Mouse (Mus musculus) heart, embryonic 13.5 days (tissue): ENCODE results near the gene Gm42906. TPM values are rescaled to one million over a fixed set of nuclear protein-coding genes. Genes with fewer than 3 reads are reported as not detected.
A peak's percentile ranks its signal among the peaks of the same experiment; 100 is the strongest.

Source experiments
- ATAC-seq: fragments of 200-750 bp; cut with Nextera tagmentation; 2 replicates; pipeline ENCODE4 v1.8.0; 2017; ENCODE audit warnings: moderate TSS enrichment; ENCODE audit not compliant: insufficient number of reproducible peaks, low FRiP score, low TSS enrichment; ENCODE audit errors: extremely low read depth
- H3K27ac ChIP-seq: fragments of 300-500 bp; sonication (generic); replicated peaks from 2 replicates; pipeline ENCODE4 v1.5.1; 2015; ENCODE audit warnings: moderate library complexity, mild to moderate bottlenecking, inconsistent platforms
- H3K27me3 ChIP-seq: fragments of 300-500 bp; sonication (generic); replicated peaks from 2 replicates; pipeline ENCODE4 v1.6.1; 2015; ENCODE audit warnings: mild to moderate bottlenecking, inconsistent platforms
- H3K36me3 ChIP-seq: fragments of 300-500 bp; sonication (generic); 2 replicates; pipeline ENCODE4 v1.6.1; 2015; ENCODE audit warnings: mild to moderate bottlenecking, inconsistent platforms
- H3K4me1 ChIP-seq: fragments of 300-500 bp; sonication (generic); 2 replicates; pipeline ENCODE4 v1.6.1; 2015; ENCODE audit warnings: inconsistent platforms
- H3K4me2 ChIP-seq: fragments of 300-500 bp; sonication (generic); 2 replicates; pipeline ENCODE4 v1.6.1; 2015; ENCODE audit warnings: inconsistent platforms, mild to moderate bottlenecking, moderate library complexity
- H3K4me3 ChIP-seq: fragments of 300-500 bp; sonication (generic); 2 replicates; pipeline ENCODE4 v1.5.1; 2015; ENCODE audit warnings: moderate library complexity, mild to moderate bottlenecking, inconsistent platforms
- H3K9ac ChIP-seq: fragments of 300-500 bp; sonication (generic); 2 replicates; pipeline ENCODE4 v1.6.1; 2015; ENCODE audit warnings: inconsistent platforms, mild to moderate bottlenecking, moderate library complexity
- H3K9me3 ChIP-seq: fragments of 300-500 bp; sonication (generic); 2 replicates; pipeline ENCODE4 v1.6.1; 2016; ENCODE audit warnings: inconsistent platforms
- WGBS: fragments of 180-500 bp; shearing (Covaris S2); methylation state at CpG from one replicate; pipeline ENCODE4 v1.1.7; 2015; ENCODE audit warnings: mixed read lengths; 5-methylcytosine and 5-hydroxymethylcytosine counted together
- polyA plus RNA-seq: library from polyadenylated mRNA; unstranded; fragments of >200 nt; fragmentation: Nextera tagmentation; extraction: Ambion mirVana; gene quantifications from 2 replicates; pipeline ENCODE4 v1.2.1, GENCODE M21; 2015

Gm42906 gene
- polyA plus RNA-seq, 1 experiment from 2014 or later = not detected

DNA sequence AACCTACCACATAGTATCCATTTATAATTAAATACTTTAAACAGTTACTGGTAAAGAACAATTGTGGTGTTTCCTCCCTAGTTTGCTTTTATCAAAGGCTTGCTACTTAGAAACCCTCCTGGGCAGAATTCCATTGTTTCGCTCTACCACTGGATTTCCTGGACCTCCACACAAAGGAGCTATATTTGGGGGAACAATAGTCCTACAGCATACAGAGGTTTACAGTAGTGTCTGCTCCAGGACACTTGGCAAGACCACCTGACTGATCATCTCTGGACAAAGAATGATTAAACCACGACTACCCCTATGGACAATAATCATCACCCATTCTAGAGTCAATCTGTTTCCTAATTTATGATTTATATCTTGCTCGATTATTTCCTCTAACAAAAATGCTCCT lies 228.7 kb downstream of the Gm42906 start:
- peaks cover 15% of the 10 kb centered on the region for H3K4me1 ChIP-seq
- no peak for ATAC-seq
- no peak overlapping the region for H3K27ac ChIP-seq
- no peaks in the 10 kb centered on the region for H3K27me3 ChIP-seq
- H3K9me3 ChIP-seq = no peaks in the 10 kb centered on the region
- WGBS = 58% methylated on average over 3 of the region's 3 CpGs
- H3K4me3 ChIP-seq = no peak overlapping the region
- H3K36me3 ChIP-seq = no peaks in the 10 kb centered on the region
- no peak overlapping the region for H3K9ac ChIP-seq
- H3K4me2 ChIP-seq = no peak overlapping the region

DNA sequence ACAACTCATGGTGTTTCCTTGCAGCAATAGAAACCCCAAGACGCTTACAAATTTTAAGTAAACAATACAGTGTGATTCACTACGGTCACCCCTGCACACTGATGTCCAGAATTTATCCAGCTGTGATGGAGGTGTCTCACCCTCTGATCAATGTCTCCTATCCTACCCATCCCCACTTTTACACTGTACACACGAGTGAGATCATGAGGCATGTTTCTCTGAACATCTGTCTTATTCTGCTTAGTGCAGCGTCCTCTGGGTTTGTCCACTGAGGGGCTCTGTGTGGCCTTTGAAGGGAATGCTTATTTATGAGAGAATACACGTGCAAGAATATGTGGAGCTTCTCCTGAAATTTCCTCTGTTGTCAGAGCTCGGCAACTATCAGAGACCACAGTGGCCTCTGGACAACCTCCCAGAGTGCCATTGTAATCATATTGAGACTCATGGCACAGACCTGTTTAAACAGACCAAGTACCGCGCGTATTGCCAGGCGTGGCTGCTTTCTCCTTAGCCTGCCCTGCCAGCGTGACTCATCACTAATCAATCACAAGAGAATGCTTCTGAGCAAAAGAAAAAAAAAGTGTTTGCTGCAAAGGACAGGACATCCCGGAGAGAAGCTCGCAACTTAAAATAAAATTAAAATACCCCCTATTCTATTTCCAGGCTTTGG lies 231.2 kb downstream of the Gm42906 start:
- no peak for ATAC-seq
- WGBS = 71% methylated on average over 13 of the region's 13 CpGs

DNA sequence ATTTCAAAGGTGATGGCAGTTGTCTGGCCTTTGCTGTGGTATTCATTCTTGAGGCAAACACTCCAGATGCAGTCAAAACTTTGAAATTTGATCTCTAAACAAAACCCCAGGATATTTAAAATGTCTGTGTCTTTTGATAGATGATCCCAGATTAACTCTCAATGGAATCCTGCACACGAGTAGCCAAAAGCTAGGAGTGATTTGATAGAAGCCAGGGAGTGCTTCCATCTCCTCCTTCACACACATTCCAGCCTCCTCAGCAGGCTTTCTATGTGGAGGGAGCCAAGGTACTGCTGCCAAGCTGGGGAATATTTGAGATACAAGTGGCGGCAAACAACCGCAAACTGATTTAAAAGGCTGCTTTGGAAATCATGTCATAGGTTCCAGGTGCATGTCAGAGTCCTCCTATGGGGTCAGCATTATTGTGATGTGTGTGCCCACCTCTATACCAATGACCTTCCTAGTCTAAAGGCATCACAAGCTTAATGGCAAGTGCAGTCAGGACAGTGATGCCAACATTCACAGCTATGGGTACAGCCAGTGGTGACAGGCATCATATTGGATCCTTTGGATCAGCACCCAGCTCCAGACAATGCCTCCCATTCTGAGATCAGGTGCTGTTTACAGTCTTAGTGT lies 234.0 kb downstream of the Gm42906 start:
- H3K27me3 ChIP-seq = no peaks in the 10 kb centered on the region; the same call in 1 of the 2 replicates
- no peak overlapping the region for H3K4me2 ChIP-seq
- H3K4me3 ChIP-seq = no peak overlapping the region
- no peaks in the 10 kb centered on the region for H3K36me3 ChIP-seq
- H3K27ac ChIP-seq = no peak overlapping the region
- no peaks in the 10 kb centered on the region for H3K9me3 ChIP-seq
- no peak for ATAC-seq
- peaks cover 11% of the 10 kb centered on the region; the same call in 1 of the 2 replicates for H3K4me1 ChIP-seq
- H3K9ac ChIP-seq = no peak overlapping the region
- 54% methylated on average over 3 of the region's 3 CpGs for WGBS

More for the DNA sequence above, 231.2 kb downstream of the Gm42906 start:
- Histone ChIP-seq H3K4me3 (no peak overlapping the region), H3K27ac (no peak overlapping the region), H3K4me1 (peaks cover 7% of the 10 kb centered on the region; the same call in 1 of the 2 replicates), H3K9ac (no peak overlapping the region), H3K4me2 (no peak overlapping the region), H3K27me3 (no peaks in the 10 kb centered on the region), H3K9me3 (no peaks in the 10 kb centered on the region), H3K36me3 (no peaks in the 10 kb centered on the region)

DNA sequence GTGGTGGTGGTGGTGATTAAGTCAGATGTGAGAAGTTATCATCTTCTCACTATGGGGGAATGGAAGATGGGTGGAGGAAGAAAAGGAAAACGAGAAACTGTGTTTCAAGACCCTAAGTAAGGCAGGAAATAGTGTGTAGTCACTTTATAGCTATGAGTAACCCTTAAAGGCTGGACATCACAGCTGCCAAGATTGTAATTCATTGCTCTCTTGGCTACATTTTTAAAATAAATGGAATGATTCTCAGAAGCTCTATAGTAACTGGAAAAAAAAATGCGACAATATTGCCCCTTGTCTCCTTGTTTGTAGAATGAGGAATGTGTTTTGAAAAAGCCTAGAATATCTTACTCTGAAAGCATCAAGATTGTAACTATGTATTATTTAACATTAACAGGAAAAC lies 235.7 kb downstream of the Gm42906 start:
- Histone ChIP-seq H3K4me3 (no peak overlapping the region), H3K4me2 (no peak overlapping the region), H3K9ac (no peak overlapping the region), H3K27me3 (no peaks in the 10 kb centered on the region; the same call in 1 of the 2 replicates), H3K27ac (no peak overlapping the region), H3K9me3 (no peaks in the 10 kb centered on the region), H3K4me1 (peaks cover 12% of the 10 kb centered on the region; the same call in 1 of the 2 replicates), H3K36me3 (no peaks in the 10 kb centered on the region)
- 55% methylated on average over 2 of the region's 2 CpGs for WGBS
- no peak for ATAC-seq

DNA sequence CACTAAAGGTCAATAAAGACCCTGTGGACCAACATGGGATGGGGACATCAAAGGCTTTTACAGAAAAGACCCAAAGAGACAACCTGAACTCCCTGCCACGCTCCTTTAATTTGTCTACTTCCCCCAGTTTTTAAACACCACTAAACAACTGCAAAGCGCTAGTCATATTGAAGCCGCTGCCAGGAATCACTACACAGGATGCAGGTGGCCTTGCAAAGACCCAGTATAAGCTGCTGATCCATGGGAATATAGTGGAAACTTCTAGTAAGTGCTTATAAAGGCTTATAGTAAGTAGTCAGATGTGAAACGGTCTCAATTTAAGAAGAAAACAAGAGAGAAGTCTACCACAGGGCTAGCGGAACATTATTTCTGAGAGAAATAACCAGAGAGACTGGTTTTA lies 237.2 kb downstream of the Gm42906 start:
- H3K27me3 ChIP-seq = no peaks in the 10 kb centered on the region; the same call in 1 of the 2 replicates
- no peak overlapping the region for H3K9ac ChIP-seq
- ATAC-seq = no peak
- no peak overlapping the region for H3K4me3 ChIP-seq
- H3K4me1 ChIP-seq = peaks cover 14% of the 10 kb centered on the region
- H3K4me2 ChIP-seq = peak overlapping the region; percentile 94
- H3K36me3 ChIP-seq = no peaks in the 10 kb centered on the region
- H3K9me3 ChIP-seq = no peaks in the 10 kb centered on the region
- 78% methylated on average over 5 of the region's 5 CpGs for WGBS
- no peak overlapping the region for H3K27ac ChIP-seq

DNA sequence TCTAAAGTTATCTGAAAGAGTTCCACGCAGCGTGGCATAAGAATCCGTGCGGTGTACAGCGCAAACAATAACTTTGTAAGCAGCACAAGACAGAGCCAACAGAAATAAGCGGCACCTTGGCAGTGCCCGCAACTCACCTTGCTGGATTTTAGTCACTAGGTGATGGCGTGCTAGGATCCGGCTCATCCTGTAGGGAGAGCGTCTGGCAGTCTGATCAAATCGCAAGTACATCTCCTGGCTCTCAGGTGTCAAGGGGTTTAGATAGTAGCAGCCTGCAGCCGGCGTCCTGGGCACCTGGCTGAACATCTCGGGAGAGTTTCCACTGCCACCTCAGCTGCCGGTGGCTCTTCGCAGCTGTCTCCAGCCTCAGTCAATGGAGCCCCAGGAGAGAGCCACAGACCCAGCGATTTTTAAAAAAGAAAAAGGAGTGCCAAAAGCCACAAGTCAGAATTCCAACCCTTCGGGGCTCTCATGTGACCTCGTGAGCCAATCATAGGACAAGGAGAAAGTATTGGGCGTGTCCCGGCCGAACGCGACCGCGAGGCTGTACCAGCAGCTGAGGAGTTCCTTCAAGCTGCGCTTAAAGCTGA lies 238.1 kb downstream of the Gm42906 start:
- peaks cover 23% of the 10 kb centered on the region for H3K4me1 ChIP-seq
- H3K27ac ChIP-seq = peak overlapping the region; percentile 29; the same call in 1 of the 2 replicates
- peak; percentile 66; the same call in 1 of the 2 replicates for ATAC-seq
- no peaks in the 10 kb centered on the region; the same call in 1 of the 2 replicates for H3K27me3 ChIP-seq
- peak overlapping the region; percentile 82 for H3K4me3 ChIP-seq
- peak overlapping the region; percentile 83 for H3K9ac ChIP-seq
- WGBS = 3% methylated on average over 27 of the region's 27 CpGs
- H3K9me3 ChIP-seq = no peaks in the 10 kb centered on the region
- peak overlapping the region; percentile 94 for H3K4me2 ChIP-seq
- no peaks in the 10 kb centered on the region for H3K36me3 ChIP-seq

DNA sequence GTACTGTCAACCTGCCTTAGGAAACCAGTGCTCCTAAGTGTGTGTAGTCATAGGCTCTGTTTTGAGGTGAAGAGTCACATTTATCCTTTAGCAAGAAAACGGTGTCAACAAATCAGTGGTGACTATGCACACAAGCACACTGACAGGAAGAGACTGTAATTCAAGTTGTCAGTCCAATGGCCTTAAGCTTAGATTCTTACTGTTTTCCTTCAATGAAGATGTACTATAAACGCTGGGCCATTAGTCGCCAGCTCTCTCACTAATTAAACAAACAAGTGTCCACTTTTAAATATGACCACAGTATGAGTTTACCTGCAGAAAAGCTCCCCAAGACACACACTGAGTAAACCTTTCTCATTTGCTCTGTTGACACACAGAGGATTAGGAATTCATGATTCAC lies 238.6 kb downstream of the Gm42906 start:
- no peaks in the 10 kb centered on the region; the same call in 1 of the 2 replicates for H3K27me3 ChIP-seq
- H3K9me3 ChIP-seq = no peaks in the 10 kb centered on the region
- WGBS = 44% methylated on average over 3 of the region's 3 CpGs
- no peak for ATAC-seq
- H3K4me2 ChIP-seq = peak overlapping the region; percentile 94
- H3K4me1 ChIP-seq = peaks cover 24% of the 10 kb centered on the region
- 0 out of 2 replicates have a peak overlapping the region, but pooled peaks have one; percentile 29 for H3K27ac ChIP-seq
- peak overlapping the region; percentile 82 for H3K4me3 ChIP-seq
- H3K9ac ChIP-seq = peak overlapping the region; percentile 83
- H3K36me3 ChIP-seq = no peaks in the 10 kb centered on the region

DNA sequence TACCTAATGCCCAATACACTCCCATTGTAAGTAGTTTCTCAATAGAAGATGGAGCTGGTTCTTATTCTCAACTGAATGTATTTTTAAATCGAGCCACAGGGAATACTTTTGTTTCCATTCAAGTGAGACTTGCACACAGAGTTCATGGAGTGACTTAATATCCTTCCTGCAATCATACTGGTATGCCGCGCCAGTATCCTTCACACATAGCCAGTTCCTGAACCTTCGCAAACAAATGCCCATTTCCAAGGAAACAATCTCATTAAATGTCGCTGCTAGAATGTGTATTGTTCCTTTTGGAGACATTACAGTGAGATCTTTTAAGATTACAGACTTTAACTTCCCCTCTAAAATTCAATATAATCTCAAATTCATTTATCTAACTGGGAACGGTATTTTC lies 239.3 kb downstream of the Gm42906 start:
- Histone ChIP-seq H3K4me2 (peak overlapping the region; percentile 94), H3K9me3 (no peaks in the 10 kb centered on the region), H3K9ac (no peak overlapping the region), H3K27ac (no peak overlapping the region), H3K4me1 (peaks cover 29% of the 10 kb centered on the region), H3K27me3 (no peaks in the 10 kb centered on the region; the same call in 1 of the 2 replicates), H3K36me3 (no peaks in the 10 kb centered on the region), H3K4me3 (peak overlapping the region; percentile 82; the same call in 1 of the 2 replicates)
- 64% methylated on average over 6 of the region's 6 CpGs for WGBS
- no peak for ATAC-seq

DNA sequence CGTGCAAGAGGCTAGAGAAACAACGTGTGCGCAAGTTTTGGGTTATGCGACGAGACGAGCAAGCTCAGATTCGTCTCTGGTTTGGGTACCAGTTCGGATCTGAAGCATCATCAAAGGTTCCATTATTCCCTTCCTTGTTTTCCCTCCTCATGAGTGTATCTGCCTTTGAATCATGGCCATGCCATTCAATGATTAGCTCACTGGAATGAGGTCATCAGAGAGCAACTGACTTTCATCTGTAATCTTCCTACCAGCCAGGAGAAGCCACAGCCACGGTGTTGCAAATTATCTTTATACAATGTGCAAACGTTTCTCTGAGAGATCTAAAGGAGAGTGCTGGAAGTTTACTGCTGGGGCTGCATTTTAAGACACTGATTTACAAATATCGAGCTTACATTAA lies 240.6 kb downstream of the Gm42906 start:
- H3K4me3 ChIP-seq = no peak overlapping the region
- H3K4me1 ChIP-seq = peaks cover 37% of the 10 kb centered on the region
- no peak overlapping the region for H3K4me2 ChIP-seq
- H3K27ac ChIP-seq = no peak overlapping the region
- 72% methylated on average over 11 of the region's 11 CpGs for WGBS
- no peaks in the 10 kb centered on the region for H3K9me3 ChIP-seq
- ATAC-seq = no peak
- no peaks in the 10 kb centered on the region; the same call in 1 of the 2 replicates for H3K27me3 ChIP-seq
- H3K36me3 ChIP-seq = no peaks in the 10 kb centered on the region
- no peak overlapping the region for H3K9ac ChIP-seq

DNA sequence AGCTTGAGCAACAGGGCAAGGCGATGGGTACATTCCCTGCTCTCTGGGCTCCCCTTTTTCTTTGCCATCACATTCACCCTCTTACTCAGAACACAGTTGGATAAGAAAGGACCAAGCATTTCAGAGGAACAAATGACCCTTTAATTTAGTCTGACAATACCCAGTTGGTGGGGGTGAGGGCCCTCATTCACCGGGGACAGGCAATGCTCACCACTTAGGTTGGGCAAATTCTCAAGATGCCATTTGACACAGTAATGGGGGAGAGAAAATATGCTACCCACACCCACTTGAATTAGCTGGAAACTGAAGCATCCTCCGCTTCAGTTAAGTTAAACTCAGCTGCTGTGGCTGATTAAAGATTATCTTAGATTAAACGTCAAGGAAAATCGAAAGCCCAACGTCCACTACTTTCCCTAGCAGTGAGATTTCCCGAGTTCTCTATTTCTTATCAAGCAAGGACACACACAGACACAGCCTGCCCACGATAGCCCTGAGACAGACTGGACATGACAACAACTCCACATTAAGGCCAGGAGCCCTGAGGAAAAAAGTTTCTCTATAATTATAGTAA lies 242.6 kb downstream of the Gm42906 start:
- WGBS = 39% methylated on average over 8 of the region's 8 CpGs
- H3K9me3 ChIP-seq = no peaks in the 10 kb centered on the region
- ATAC-seq = no peak
- no peak overlapping the region for H3K9ac ChIP-seq
- H3K27ac ChIP-seq = no peak overlapping the region
- no peak overlapping the region for H3K4me2 ChIP-seq
- no peaks in the 10 kb centered on the region for H3K27me3 ChIP-seq
- peaks cover 33% of the 10 kb centered on the region for H3K4me1 ChIP-seq
- H3K4me3 ChIP-seq = no peak overlapping the region
- no peaks in the 10 kb centered on the region for H3K36me3 ChIP-seq

DNA sequence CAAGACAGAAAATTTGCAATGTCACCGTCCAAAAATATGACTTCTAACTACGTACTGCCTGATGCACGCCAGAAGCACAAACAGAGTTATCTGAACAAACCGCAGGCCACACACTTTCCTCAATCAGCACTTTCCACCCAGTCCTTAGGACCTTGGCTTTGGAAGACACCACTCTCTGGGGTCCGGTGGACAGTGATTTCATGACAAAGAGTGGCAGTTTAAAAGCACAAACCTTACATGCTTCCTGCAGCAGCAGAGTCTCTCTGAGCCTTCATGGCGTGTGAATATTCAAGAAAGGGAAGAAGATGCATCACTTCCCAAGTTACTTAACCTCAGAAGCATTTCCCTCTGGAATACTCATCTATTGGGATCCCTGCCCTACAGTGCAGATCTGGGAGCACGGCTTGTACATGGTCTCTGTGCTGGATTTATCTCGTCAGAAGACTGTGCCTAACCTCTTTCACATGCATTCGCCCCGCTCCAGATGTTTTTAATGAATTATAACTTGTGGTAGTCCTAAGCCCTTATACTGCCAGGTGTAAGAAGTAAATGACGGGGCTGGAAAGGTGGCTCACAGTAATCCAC lies 244.2 kb downstream of the Gm42906 start:
- no peak overlapping the region for H3K27ac ChIP-seq
- H3K9me3 ChIP-seq = no peaks in the 10 kb centered on the region
- no peak overlapping the region for H3K4me2 ChIP-seq
- no peaks in the 10 kb centered on the region for H3K27me3 ChIP-seq
- peaks cover 24% of the 10 kb centered on the region for H3K4me1 ChIP-seq
- H3K9ac ChIP-seq = no peak overlapping the region
- no peak overlapping the region for H3K4me3 ChIP-seq
- no peak for ATAC-seq
- no peaks in the 10 kb centered on the region for H3K36me3 ChIP-seq
- 62% methylated on average over 11 of the region's 11 CpGs for WGBS
